Mouse (Mus musculus): ENCODE data around the gene Pmpcb.

DNA sequence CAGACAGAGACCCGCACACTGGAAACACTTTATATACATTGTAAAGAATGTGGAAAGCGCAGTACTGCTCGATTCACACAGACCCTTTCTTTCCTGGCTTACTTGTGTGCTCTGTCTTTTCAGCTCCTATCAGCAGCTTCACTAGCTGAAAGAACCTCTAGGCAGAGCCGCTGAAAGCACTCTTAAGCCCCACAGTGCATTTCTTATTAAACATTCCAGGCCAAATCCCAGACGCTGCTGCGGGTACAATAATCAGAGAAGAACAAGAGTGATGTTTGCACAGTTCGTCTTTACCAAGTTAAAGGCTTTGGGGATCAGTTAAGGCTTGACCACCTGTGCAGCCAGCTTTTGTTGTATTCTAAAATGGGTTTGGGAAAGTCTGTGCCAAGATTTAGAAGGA, 12.1 kb upstream of the Pmpcb start:
- no peak for TF ChIP-seq GATA1 (IDR thresholded peaks at IDR 0.05; ENCODE audit: borderline replicate concordance, low read length)
- TF ChIP-seq FLI1 (IDR thresholded peaks at IDR 0.05; ENCODE audit: low read length): no peak

Measured in megakaryocyte, embryonic 14.5 days (primary cell).